Mouse (Mus musculus) spleen, adult 18-20 months (tissue): Measurements from ENCODE around the gene Rmnd1.

Source experiments
- DNase-seq, 2 experiments: peaks; one replicate each; pipeline ENCODE4 v3.0.0; 2022; ENCODE audit warnings: mixed read lengths in 2 of 2

Rmnd1 gene

GRCm38 (mm10) chr10:4432123-4432931, at the start of gene Rmnd1, which contains the start of gene Armt1:
TSS of gene Rmnd1 (minus strand) at chr10:4432388.
TSS of gene Armt1 (plus strand) at chr10:4432467.
- peak; percentile 94 to 96 for DNase-seq

- no peak for DNase-seq
Measured at GRCm38 (mm10) chr10:4481695-4482094, 49.5 kb upstream of the Rmnd1 start.

GRCm38 (mm10) chr10:4480929-4481328, 48.7 kb upstream of the Rmnd1 start:
- no peak for DNase-seq

GRCm38 (mm10) chr10:4476604-4477003, 44.4 kb upstream of the Rmnd1 start:
- no peak for DNase-seq

- DNase-seq: no peak
Measured at GRCm38 (mm10) chr10:4475431-4475830, 43.2 kb upstream of the Rmnd1 start.

GRCm38 (mm10) chr10:4473591-4473993, 41.4 kb upstream of the Rmnd1 start:
- DNase-seq: no peak

- no peak for DNase-seq
Measured at GRCm38 (mm10) chr10:4469406-4469805, 37.2 kb upstream of the Rmnd1 start.

- DNase-seq: no peak
Measured at GRCm38 (mm10) chr10:4465799-4466198, 33.6 kb upstream of the Rmnd1 start.

- no peak for DNase-seq
Measured at GRCm38 (mm10) chr10:4460201-4460600, 28.0 kb upstream of the Rmnd1 start.

- DNase-seq: no peak
Measured at GRCm38 (mm10) chr10:4456409-4456808, 24.2 kb upstream of the Rmnd1 start.

- DNase-seq: no peak
Measured at GRCm38 (mm10) chr10:4435416-4435815, 3.2 kb upstream of the Rmnd1 start.

GRCm38 (mm10) chr10:4433871-4434270, 1.7 kb upstream of the Rmnd1 start:
- DNase-seq: peak in 1 of 2 experiments; percentile 10

- DNase-seq: no peak
Measured at GRCm38 (mm10) chr10:4432996-4433755, 988 bp upstream of the Rmnd1 start.

- no peak for DNase-seq
Measured at GRCm38 (mm10) chr10:4431746-4432122, 454 bp downstream of the Rmnd1 start.

- peak in 1 of 2 experiments; percentile 7 for DNase-seq
Measured at GRCm38 (mm10) chr10:4430826-4431225, 1.4 kb downstream of the Rmnd1 start.

GRCm38 (mm10) chr10:4430399-4430798, 1.8 kb downstream of the Rmnd1 start:
- DNase-seq: no peak

GRCm38 (mm10) chr10:4425245-4425644, 6.9 kb downstream of the Rmnd1 start:
- DNase-seq: no peak

- DNase-seq: no peak
Measured at GRCm38 (mm10) chr10:4407191-4407590, 25.0 kb downstream of the Rmnd1 start.

- no peak for DNase-seq
Measured at GRCm38 (mm10) chr10:4405511-4405910, 26.7 kb downstream of the Rmnd1 start.

- no peak for DNase-seq
Measured at GRCm38 (mm10) chr10:4404895-4405491, 27.2 kb downstream of the Rmnd1 start.

GRCm38 (mm10) chr10:4398058-4398457, 34.1 kb downstream of the Rmnd1 start:
- DNase-seq: no peak

- DNase-seq: no peak
Measured at GRCm38 (mm10) chr10:4395321-4395720, 36.9 kb downstream of the Rmnd1 start.

- peak in 1 of 2 experiments; percentile 34 for DNase-seq
Measured at GRCm38 (mm10) chr10:4391851-4392250, 40.3 kb downstream of the Rmnd1 start.

- DNase-seq: no peak
Measured at GRCm38 (mm10) chr10:4391076-4391475, 41.1 kb downstream of the Rmnd1 start.
